Mouse (Mus musculus) heart, postnatal 25 days (tissue): ENCODE measurements around the gene Zfand4. TPM values are rescaled to one million over a fixed set of nuclear protein-coding genes. Genes with fewer than 3 reads are reported as not detected.
"Not testable (repeated sequence)": the region's sequence is repeated elsewhere in the genome, so short reads cannot be mapped to it uniquely, and the experiment has no call there.

Experiments
- DNase-seq: peaks from one replicate; pipeline ENCODE4 v3.0.0; 2022; ENCODE audit warnings: low spot score
- intact Hi-C: fragments of 180-260 bp; cut with DNase I; formaldehyde crosslinking; loops from one replicate; pipeline ENCODE4 v1.15.1; 2025
- total RNA-seq, 2 experiments: library from RNA; stranded (reverse); gene quantifications; 2 replicates each; pipeline ENCODE4 v1.2.3; 2021

Zfand4 gene
- 1 to 10 TPM; 3.4 to 5.4 TPM for total RNA-seq

DNA sequence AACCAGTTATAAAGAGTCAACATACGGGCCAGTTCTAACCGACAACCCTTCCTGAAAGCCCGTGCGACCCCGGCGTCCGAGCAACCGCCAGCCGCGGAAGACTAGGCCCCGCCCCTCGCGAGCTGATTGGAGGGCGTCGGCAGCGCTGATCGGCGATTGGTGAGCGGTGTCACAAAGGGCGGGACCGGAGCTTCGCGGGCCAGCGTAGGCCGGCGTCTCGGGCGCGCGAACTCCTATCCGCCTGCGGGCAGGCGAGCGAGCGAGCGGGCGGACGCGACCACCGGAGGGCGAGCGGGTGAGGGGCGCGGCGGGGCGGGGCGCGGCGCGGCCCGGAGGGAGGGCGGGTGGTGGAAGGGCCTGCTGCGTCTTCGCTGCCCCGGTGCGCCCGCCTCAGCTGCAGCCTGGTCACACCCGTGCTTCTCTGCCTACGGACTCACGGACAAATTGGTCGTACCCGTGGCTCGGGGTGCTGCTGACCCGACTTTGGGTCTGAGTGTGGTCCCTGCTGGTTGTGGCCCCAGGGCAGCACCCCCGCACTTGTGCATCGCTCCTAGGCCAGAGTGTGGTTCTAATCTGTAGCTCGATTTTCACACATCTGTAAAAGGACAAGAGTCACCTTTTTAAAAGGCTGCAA is at the start of gene Zfand4:
Zfand4 (plus strand) TSS at position 205 of the 634 bp plus-strand sequence.
- intact Hi-C loops: no loop called here
- DNase-seq: peak; percentile 86

DNA sequence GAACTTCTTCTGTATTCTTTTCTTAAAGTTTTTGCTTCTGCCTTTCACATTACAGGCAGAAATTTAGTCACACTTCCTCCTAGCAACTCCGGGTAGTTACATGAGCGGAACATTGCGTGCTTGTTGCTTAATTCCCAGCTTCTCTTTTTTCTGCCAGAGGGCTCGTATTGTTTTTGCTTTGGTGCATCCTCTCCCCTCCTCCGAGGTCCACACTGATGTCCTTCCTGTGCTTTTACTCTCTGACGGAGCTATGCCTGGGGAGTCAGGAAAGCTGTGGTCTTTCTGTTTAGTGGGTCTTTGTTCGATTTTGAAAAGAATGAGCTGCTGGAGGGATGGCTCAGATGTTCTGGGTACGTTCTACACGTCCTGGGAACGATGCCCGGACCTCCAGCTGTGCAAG is 36.3 kb upstream of the Zfand4 start:
- DNase-seq: no peak
- intact Hi-C loops: loop anchor here (5.0 kb wide), 1 partner anchor 215 kb away; no protein-coding TSS in a partner anchor

DNA sequence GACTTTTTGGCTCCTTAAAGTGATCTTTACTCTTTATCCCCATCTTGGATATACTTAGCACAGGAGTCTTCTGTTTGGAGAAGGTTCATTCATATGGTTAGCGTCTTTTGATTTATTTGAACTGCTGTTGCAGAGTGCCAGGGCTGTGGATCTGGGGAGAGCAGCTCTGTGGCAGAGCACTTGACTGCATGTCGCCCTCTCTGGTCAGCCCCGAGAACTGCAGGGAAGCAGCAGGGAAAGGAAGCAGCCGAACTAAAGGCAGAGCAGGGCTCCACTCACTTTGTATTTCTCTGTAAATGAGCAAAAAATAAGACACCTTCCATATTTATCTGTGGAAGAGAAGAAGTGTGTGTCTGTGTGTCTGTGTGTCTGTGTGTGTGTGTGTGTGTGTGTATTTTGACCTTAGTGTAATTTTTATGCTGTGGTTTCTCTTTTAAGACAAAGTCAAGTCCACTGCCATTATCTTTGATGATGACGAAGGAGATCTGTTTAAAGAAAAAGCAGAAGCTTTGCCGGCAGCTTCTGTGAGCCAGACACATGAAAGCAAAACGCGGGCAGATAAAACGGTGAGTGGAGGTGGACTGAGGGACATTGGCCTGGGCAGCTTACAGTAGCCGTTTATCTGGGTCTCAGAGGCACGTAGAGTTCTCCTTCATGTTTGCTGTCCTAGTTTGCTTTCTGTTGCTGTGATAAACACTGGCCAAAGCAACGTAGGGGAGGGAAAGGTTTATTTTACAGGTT is 35.1 kb upstream of the Zfand4 start:
- intact Hi-C loops: loop anchor here (5.0 kb wide), 1 partner anchor 217 kb away; no protein-coding TSS in a partner anchor
- peak; percentile 23 for DNase-seq

DNA sequence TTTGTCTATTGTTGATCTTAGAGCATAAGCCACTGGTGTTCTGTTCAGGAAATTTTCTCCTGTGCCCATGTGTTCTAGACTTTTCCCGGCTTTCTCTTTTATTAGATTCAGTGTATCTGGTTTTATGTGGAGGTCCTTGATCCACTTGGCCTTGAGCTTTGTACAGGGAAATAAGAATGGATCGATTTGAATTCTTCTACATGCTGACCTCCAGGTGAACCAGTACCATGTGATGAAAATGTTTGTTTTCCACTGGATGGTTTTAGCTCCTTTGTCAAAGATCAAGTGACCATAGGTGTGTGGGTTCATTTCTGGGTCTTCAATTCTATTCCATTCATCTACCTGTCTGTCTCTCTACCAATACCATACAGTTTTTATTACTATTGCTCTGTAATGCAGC is 29.2 kb upstream of the Zfand4 start:
- intact Hi-C loops, DNase-seq: not testable (repeated sequence)

DNA sequence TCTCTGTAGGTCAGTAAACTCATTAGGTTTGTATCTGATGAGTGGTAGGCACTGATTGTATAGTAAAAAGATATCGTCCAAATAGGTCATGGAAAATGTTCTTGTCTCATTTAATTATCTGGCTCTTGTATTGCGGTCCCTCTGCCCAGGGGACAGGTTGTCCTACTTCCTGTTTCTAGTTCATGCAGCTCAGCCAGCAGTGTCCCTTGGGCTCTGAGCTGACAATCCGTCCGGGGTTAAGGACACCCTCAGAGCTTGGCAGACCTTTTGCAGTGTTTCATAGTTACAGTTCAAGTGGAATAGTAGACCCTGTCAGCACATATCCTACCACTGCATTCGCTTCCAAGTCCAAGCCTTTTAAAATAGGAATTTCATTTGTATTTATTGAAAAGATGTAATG is 28.7 kb upstream of the Zfand4 start:
- no peak for DNase-seq
- intact Hi-C loops: no loop called here

DNA sequence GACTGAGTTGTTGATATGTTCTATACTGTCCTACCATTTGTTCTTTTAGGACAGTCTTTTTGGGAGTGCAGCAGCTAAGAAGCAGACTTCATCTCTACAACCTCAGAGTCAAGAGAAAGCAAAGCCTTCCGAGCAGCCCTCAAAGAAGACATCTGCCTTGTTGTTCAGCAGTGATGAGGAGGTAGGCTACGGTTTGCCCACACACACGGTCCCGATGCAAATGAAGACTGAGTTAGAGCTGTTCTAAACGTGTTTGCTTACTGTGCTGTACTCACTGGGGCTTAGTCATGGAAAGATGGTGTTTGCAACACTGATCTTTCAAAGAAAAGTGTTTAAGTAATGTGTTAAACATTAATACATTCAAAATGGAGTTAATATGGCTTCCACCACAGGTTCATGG is 25.9 kb upstream of the Zfand4 start:
- intact Hi-C loops: no loop called here
- DNase-seq: no peak

DNA sequence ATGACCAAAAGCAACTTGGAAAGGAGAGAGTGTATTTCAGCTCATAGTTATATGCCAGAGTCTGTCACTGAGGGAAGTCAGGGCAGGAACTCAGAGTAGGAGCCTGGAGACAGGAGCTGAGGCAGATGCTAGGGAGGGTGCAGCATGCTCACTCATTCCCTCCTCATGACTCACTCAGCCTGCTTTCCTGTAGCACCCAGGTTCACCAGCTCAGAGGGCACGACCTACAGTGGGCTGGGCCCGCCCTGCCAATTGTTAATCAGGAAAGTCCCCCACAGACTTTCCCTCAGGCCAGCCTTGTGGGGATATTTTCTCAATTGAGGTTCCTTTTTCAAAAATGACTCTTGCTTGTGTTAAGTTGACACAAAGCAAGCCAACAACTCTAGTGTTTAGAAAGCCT is 23.7 kb upstream of the Zfand4 start:
- intact Hi-C loops: no loop called here
- DNase-seq: no peak

DNA sequence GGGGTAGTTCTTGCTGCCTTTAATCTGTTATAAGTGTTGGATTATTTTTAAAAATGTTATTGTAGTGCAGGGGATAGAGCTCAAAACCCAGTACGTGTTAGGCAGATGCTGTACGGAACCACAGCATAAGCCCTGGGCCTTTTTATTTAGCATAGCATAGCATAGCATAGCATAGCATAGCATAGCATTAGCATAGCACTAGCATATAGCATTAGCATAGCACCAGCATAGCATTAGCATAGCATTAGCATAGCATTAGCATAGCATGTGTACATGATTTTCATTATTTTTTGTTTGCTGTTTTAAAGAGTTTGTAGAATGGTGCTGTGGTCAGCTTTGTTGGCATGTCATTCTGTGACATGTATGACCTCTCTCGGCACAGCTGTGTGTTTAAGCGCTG is 4.4 kb upstream of the Zfand4 start:
- intact Hi-C loops: no loop called here
- DNase-seq: no peak

DNA sequence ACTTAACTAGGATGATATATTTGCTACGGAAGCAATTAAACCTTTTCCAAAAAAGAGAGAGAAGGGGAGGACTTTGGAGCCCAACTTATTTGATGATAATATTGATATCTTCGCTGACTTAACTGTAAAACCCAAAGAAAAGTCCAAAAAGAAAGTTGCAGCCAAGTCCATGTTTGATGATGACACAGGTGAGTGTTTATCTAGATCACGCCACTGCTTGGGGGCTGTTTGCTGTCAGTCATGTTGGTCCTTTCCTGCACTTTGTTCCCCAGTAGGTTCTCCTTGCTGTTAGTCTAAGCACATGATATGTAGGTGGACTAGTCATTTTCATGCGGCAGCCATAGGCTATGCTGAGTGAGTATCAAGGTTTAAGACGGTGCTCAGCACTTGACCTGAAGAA is 3.5 kb upstream of the Zfand4 start:
- no peak for DNase-seq
- intact Hi-C loops: no loop called here

DNA sequence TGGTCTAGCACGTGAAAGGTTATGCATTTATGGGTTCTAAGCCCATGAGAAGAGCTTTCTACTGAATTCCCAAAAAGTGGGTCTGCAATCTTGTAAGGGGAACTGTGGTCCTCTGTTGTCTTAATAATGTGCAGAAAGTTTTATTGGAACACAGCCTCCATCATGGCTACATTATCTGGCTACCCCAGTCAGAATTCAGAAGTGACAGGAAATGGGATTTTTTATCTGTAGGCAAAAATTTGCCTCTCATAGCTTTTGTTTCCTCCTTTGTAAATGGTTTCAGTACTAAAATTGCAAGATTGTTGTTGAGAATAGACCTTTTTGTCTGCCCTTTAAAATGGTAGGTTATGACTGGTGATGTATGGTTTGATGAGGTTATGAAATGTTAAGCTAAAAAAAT is 1.2 kb upstream of the Zfand4 start:
- DNase-seq: no peak
- intact Hi-C loops: no loop called here

DNA sequence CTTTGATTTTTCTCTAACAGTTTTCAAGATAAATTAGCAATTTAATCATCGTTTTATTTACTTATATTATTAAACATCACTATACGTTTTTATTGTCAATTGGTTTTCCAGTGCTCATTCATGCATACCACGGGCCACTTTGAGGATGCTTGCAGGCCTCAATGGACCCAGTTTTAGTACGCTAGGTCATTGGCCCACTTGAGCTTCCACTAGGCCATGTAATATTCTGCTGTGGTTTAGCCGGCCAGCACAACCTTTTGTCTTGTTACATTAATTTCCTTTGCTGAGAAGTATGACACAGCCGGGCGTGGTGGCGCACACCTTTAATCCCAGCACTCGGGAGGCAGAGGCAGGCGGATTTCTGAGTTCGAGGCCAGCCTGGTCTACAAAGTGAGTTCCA is 814 bp downstream of the Zfand4 start:
- DNase-seq: no peak
- intact Hi-C loops: no loop called here

DNA sequence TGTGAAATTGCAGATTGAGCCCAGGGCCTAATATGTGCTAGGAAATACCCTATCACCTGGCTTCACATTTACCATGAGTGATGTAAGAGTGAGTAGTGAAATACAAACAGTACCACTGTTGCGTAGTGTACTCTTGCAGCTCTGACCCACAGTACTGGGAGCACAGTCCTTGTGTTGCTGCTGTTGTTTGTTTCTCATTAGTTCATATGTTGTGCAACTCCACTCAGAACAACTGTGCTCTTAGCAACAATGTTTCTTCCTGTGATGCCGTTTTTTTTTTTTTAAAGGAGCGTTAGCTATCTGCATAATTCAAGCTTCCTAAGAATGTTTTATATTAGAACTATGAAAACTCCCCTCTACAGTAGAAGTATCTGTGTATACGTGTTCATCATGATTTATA is 1.6 kb downstream of the Zfand4 start:
- intact Hi-C loops: no loop called here
- no peak for DNase-seq

DNA sequence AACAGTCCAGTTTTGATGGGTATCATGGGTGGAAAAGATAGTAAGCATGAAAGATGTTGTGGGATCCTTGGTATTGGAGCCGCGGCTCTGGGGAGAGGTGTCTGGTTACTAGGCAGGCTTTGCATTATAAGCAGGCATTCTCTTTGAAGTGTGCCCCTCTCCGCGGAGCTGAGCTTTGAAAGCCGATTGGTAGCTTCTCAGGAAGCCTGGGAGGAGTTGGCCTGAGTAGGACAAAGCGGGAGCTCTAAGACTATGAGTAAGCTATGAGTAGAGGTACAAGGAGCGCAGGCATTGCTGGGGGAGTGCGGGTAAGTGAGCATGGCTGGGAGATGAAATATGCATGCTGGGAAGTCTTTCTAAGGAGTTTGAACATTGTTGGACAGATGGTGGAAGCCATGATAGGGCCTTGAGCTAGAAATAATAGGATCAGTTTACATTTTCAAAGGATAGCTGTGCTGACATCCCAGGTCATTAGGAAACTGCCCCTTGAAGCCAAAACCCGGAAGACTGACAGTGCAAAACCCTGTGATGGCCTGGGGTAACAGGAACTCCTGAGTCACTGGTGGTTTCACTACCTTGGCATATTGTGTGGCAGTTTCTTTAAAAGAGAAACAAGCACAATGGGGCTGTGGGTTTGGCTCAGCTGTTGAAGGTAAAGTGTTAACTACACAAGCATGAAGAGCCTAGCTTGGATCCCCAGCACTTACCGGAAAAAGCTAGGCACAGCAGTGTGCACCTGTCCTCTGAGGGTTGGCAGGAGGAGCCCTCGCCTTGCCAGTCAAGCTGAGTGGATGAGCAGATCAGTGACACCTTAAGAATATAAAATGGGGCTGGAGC is 2.5 kb downstream of the Zfand4 start:
- intact Hi-C loops: no loop called here
- no peak for DNase-seq

DNA sequence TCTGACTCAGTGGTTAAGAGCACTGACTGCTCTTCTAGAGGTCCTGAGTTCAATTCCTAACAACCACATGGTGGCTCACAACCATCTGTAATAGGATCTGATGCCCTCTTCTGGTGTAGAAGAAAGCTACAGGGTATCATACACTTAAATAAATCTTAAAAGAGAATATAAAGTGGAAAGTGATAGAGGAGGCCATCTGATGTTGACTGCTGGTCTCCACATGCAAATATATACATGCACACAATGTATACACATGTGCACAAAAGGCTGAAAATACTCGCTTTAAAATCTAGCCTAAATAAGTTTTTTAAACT is 3.0 kb downstream of the Zfand4 start:
- DNase-seq: no peak
- intact Hi-C loops: no loop called here

DNA sequence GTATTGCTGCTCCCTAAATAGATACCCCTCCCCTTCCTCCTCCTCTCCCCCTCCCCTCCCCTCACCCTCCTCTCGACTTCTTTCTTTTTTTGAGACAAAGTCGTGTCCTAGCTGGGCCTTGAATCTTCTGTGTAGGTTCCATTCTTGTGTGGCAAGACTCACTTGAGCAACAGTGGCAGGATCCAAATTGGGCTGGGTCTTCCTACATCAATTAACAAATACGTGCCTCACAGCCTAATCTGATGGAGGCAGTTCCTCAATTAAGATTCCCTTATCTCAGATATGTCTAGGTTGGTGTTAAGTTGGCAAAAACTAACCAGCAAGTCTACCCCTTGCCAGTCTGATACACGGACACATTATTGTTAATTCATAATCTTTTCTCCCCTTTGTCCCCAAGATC is 11.7 kb downstream of the Zfand4 start:
- no peak for DNase-seq
- intact Hi-C loops: no loop called here

DNA sequence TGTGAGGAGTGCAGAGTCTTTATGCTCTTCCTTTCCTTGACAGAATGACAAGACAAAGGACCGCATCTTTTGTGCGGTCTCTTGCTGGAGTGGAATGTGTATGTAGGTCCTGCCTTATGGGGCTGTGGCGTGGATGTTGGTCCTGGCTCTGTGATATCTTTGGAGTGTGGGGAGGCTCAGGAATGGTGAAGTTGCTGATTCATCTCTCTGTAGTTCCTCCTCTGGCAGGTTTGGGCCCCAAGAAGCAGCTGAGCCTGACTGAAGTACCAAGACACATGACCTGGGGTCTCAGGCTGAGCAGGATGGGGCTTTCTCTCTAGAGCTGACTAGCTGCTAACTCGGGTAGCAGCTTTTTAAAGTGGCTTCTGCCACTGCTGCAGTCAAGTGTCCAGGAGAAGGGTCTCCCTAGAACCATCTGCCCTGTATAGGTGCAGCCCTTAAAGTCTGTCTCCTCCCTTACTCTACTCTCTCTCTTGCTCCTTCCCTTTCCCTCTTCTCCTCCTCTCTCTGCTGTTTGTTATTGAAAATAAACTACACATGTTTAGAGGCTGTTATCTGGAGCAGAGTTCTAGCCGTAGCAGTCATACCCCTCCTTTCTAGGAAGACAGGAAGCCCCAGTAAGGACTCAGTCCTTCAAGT is 14.8 kb downstream of the Zfand4 start:
- intact Hi-C loops: no loop called here
- no peak for DNase-seq

DNA sequence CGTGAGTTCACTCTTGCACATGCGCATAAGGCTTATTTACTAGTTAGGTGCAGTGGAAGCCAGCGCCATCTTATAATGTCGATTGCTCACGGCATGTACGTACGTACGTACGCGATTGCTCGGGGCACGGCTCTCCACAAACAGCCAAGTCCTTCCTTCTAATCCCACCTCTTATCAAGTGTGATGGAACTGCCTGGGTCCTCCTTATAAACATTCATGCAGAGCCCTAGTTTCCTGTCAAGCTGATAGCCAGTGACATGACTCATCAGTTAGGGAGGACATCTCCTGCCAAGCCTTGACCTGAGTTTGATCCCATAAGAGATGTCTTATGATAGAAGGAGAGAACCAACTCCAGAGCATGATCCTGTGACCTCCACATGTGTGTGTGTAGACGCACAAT is 17.0 kb downstream of the Zfand4 start:
- DNase-seq: no peak
- intact Hi-C loops: no loop called here

DNA sequence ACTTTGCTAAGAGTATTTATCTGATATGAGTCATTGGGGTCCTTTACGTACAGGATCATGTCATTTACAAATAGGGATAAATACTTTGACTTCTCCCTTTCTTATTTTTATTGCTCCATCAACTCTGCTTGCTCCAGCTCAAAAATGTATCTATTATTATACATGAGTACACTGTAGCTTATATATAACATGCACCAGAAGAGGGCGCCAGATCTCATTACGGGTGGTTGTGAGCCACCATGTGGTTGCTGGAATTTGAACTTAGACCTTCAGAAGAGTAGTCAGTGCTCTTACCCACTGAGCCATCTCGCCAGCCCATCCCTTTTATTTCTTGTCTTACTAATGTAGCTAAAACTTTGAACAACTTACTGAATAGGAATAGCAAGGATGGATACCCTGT is 18.5 kb downstream of the Zfand4 start:
- DNase-seq: no peak
- intact Hi-C loops: no loop called here

DNA sequence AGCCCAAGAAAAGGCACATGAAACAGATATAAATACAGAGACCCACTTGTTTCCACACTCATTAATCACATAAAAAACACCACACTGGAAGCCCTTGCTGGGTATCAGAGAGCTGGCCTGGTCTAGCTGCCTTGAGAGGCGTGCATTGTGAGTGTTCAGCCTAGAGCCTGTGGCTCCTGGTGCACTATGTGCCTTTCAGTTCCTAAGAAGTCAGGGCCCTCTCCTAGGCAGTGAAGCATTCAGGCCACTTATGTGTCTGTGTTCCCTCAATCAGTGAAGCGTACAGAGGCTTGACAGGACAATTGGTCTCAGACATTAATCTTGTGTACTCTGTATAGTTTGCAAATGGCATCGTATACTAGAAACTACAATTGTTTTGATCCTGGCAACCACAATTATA is 19.3 kb downstream of the Zfand4 start:
- intact Hi-C loops: no loop called here
- no peak for DNase-seq

DNA sequence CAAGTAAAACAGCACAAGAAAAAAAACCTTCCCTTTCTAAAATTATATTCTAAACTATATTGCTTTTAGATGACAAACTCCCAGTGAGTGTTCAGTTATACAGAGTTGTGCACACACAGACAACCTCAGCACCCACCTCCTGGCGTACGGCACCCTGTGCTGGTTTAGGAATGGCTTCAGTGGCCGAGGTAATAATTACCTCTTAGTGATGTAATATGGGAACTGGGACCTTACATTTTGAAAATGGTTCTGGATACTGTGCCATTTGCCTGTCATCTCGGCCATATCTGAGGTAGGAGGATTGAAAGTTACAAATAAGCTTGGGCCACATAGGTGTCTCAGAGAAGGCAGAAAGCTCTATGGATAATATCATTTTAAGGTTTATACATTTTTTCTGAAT is 22.3 kb downstream of the Zfand4 start:
- no peak for DNase-seq
- intact Hi-C loops: no loop called here
